Mouse (Mus musculus) gastrocnemius, adult 18-20 months (tissue): ENCODE measurements around the gene Mtrf1. TPM values are rescaled to one million over a fixed set of nuclear protein-coding genes. Genes with fewer than 3 reads are reported as not detected.
"Not testable (repeated sequence)": the region's sequence is repeated elsewhere in the genome, so short reads cannot be mapped to it uniquely, and the experiment has no call there.

Experiments used
- DNase-seq: peaks from one replicate; pipeline ENCODE4 v3.0.0; 2021; ENCODE audit warnings: low spot score
- total RNA-seq, 2 experiments: library from RNA; stranded (reverse); gene quantifications; 2 replicates each; pipeline ENCODE4 v1.2.3; 2021

Mtrf1 gene
- total RNA-seq, 2 experiments from 2014 or later = 9.8 to 11.0 TPM

- DNase-seq = no peak
Observed at GRCm38 (mm10) chr14:79444601-79445000, 47.0 kb downstream of the Mtrf1 start.

DNA sequence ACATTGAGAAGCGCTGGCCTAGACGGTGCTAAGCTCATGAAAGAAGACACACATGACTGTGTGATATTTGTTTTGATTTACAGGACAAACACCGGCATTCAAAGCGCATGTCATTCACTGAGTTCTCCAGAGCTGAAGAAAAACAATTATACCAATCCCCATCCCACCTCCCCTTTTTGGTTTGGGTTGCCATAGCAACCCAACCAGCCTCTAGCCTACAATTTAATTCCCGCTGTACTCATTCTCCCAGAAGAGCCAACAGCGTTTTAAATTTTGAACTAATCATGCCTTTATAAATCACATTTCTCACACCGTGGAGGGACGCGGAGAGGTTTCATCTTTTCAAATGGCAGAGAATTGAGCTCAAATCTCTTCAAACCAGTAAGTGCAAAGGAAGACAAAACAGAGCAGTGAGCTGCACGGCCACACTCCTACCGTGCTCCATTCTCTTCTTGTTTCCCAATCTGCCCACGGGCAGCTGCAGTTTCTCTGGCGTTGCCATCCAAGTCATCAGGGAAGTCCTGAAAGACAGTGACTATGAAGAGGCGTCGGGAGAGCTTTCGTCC, 47.6 kb downstream of the Mtrf1 start:
- DNase-seq = no peak

DNA sequence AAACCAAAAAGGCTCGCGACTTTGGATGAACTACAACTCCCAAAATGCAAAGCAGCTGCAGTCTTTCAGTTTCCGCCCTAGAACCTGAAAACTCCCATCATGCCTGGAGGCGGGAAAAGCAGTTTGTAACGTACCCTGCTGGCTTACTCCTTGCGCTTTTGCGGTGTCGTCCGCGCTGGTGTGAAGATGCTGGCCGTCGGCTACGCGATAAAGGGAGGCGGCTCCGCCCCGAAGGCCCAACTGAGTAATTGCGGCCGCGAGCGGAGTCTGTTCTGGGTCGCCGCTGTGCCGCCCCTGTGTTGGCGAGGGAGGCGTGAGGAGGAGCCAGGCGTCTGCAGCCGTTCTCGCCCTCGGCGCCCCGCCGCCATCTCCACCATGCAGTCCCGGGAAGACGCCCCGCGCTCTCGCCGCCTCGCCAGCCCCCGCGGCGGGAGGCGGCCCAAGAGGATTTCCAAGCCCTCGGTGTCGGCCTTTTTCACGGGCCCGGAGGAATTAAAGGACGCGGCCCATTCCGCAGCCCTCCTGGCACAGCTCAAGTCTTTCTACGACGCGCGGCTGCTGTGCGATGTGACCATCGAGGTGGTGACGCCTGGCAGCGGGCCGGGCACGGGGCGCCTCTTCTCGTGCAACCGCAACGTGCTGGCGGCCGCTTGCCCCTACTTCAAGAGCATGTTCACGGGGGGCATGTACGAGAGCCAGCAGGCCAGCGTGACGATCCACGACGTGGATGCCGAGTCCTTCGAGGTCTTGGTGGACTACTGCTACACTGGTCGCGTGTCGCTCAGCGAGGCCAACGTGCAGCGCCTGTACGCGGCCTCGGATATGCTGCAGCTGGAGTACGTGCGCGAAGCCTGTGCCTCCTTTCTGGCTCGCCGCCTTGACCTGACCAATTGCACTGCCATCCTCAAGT, 54.4 kb downstream of the Mtrf1 start, which contains the start of gene Kbtbd6:
Gene Kbtbd6, plus strand, starts transcription at position 155 of the 910 bp plus-strand sequence.
- peak; percentile 82 for DNase-seq

- not testable (repeated sequence) for DNase-seq
Observed at GRCm38 (mm10) chr14:79452591-79452934, 55.0 kb downstream of the Mtrf1 start.

GRCm38 (mm10) chr14:79460401-79460800, 62.8 kb downstream of the Mtrf1 start:
- DNase-seq = no peak

DNA sequence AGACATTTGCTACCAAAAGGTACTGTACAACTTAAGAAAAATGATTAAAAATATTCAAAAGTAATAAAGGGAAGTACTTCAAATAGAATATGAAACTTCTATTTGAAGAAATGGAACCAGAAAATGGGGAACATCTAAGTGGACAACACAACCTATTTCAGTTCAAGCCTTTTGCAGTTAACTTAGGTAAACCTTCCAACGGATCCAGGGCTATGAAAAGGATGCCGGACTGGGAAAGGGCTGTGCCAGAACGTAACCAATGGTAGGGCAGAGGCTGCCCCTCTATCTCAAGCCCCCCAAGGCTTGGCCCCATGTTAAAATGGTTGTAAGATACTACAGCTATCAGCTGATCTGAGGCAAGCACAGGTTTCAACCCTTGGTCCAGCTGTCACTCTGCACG, 63.4 kb downstream of the Mtrf1 start:
- no peak for DNase-seq

DNA sequence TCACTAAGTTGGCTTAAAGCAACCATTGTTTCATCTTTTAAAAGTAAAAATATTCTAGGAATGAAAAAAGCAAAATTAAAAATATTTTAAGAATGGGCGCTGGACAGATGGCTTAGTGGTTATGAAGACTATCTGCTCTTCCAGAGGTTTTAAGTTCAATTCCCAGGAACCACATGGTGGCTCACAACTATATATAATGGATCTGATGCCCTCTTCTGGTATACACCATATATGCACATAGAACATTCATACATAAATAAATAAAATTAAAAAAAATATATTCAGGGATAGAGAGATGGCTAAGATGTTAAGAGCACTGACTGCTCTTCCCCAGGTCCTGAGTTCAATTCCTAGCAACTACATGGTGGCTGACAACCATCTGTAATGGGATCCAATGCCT, 68.1 kb downstream of the Mtrf1 start:
- DNase-seq = no peak

- DNase-seq = peak; percentile 43
Observed at GRCm38 (mm10) chr14:79467621-79468020, 70.0 kb downstream of the Mtrf1 start.

Other genes with a start within 250 kb of the Mtrf1 start
- not detected for gene Zfp957, start 150.4 kb upstream of the Mtrf1 start, total RNA-seq
- 10 to 100 TPM; 53.3 to 79.9 TPM for gene Rgcc, start 96.1 kb upstream of the Mtrf1 start, total RNA-seq
- 10 to 100 TPM; 21.7 to 25.2 TPM for gene Naa16, start 7.0 kb upstream of the Mtrf1 start, total RNA-seq
- gene Kbtbd7, start 28.7 kb downstream of the Mtrf1 start, total RNA-seq = 1 to 10 TPM; 5.5 to 6.4 TPM
- gene Kbtbd6, start 54.1 kb downstream of the Mtrf1 start, total RNA-seq = under 1 TPM in 1 of 2 experiments, not detected in 1; 0.14 TPM
- gene Elf1, start 83.4 kb downstream of the Mtrf1 start, total RNA-seq = 1 to 10 TPM; 3.8 to 6.4 TPM
- gene Wbp4, start 83.7 kb downstream of the Mtrf1 start, total RNA-seq = 10 to 100 TPM; 20.7 to 23.5 TPM
- 100 to 1,000 TPM; 108 to 112 TPM for gene Sugt1, start 189.9 kb downstream of the Mtrf1 start, total RNA-seq